Mouse (Mus musculus): Measurements from ENCODE around the gene Gzmd.

Gzmd gene

GRCm38 (mm10) chr14:56082016-56082415 is 50.4 kb downstream of the Gzmd start:
- DNase-seq (ENCODE audit: low spot score): no peak
